Mouse (Mus musculus): Measurements from ENCODE around the gene Tmem9b. TPM values are rescaled to one million over a fixed set of nuclear protein-coding genes. Genes with fewer than 3 reads are reported as not detected.

Tmem9b gene
- polyA plus RNA-seq, 1 experiment from 2014 or later: 58.9 TPM

DNA sequence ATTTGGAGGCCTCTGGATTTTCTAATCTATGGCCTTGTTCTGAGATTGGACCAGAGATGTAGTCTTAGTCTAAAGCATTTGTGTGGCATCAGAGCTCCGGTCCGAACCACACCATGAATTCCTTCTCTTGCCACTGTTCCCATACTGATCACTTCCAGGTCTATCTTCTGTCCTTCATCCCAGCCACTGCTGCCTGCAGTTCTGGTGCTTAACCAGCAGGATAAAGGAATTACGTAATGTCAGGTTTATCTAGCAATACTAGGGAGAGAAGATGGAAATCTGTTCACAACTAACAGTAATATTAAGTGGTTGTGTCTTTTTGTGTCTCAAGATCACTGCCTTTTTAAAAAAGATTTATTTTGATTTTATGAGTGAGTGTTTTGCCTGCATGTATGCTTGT is 62.6 kb downstream of the Tmem9b start:
- ATAC-seq (replicated peaks; ENCODE audit: insufficient number of reproducible peaks, low FRiP score, low TSS enrichment): no peak
- H3K27ac ChIP-seq (ENCODE audit: low read depth, low read length): no peak overlapping the region
- no peaks in the 10 kb centered on the region for H3K36me3 ChIP-seq (ENCODE audit: control insufficient read depth, insufficient read depth, low read length)
- no peak overlapping the region for H3K4me2 ChIP-seq
- no peak overlapping the region for H3K9ac ChIP-seq (ENCODE audit: low read depth, low read length)
- no peak overlapping the region for H3K4me3 ChIP-seq (ENCODE audit: low read depth, low read length)
- peaks cover 12% of the 10 kb centered on the region; the same call in 1 of the 2 replicates for H3K4me1 ChIP-seq (ENCODE audit: control insufficient read depth, insufficient read depth, low read length)
- 78% methylated on average over 3 of the region's 3 CpGs for WGBS (ENCODE audit: insufficient replicate concordance)
- no peaks in the 10 kb centered on the region for H3K27me3 ChIP-seq (ENCODE audit: control insufficient read depth, insufficient read depth, low read length)
- no peaks in the 10 kb centered on the region for H3K9me3 ChIP-seq (replicated peaks; ENCODE audit: control insufficient read depth, low read length)

DNA sequence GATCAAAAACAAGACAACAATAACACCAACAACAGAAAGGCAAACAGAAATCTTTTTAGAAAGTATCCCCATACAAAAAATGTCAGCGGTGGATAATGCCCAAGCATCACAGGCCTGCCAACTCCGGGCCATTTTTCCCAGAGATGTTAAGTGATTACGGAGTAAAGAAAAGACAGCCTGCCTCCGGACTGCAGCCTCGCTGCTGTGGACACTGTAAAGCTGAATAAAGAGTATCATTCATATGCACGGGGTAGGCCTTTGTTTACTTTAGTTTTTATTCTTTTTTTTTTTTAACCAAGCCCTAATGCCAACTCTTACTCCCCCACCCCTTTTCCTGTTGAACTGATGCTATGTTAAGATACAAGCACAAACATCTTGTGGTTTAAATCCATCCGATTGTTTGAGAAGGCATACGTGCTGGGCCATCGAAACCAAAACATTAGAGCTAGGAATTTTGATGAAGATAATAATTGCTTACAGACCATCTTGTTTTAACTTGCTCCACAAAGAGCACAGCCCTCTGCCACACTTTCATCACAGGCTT is 66.0 kb downstream of the Tmem9b start:
- Histone ChIP-seq H3K27me3 (ENCODE audit: control insufficient read depth, insufficient read depth, low read length) (no peaks in the 10 kb centered on the region), H3K9me3 (replicated peaks; ENCODE audit: control insufficient read depth, low read length) (no peaks in the 10 kb centered on the region), H3K4me3 (ENCODE audit: low read depth, low read length) (no peak overlapping the region), H3K9ac (ENCODE audit: low read depth, low read length) (no peak overlapping the region), H3K4me2 (no peak overlapping the region), H3K36me3 (ENCODE audit: control insufficient read depth, insufficient read depth, low read length) (no peaks in the 10 kb centered on the region), H3K27ac (ENCODE audit: low read depth, low read length) (no peak overlapping the region), H3K4me1 (ENCODE audit: control insufficient read depth, insufficient read depth, low read length) (peaks cover 12% of the 10 kb centered on the region; the same call in 1 of the 2 replicates)
- ATAC-seq (replicated peaks; ENCODE audit: insufficient number of reproducible peaks, low FRiP score, low TSS enrichment): no peak
- WGBS (ENCODE audit: insufficient replicate concordance): 58% methylated on average over 9 of the region's 9 CpGs

Other genes with a start within 250 kb of the Tmem9b start
- gene Trim66, start 244.7 kb downstream of the Tmem9b start, polyA plus RNA-seq (2014; fragmentation: Nextera tagmentation; extraction: Ambion mirVana): 0.03 and 0.04 TPM in 2 replicates
- gene Rpl27a, start 233.7 kb downstream of the Tmem9b start, polyA plus RNA-seq (2014; fragmentation: Nextera tagmentation; extraction: Ambion mirVana): 88.2 and 106 TPM in 2 replicates
- gene St5, start 49.3 kb downstream of the Tmem9b start, polyA plus RNA-seq (2014; fragmentation: Nextera tagmentation; extraction: Ambion mirVana): 31.0 and 32.3 TPM in 2 replicates
- 28.2 and 31.0 TPM in 2 replicates for gene Akip1, start 49.2 kb downstream of the Tmem9b start, polyA plus RNA-seq (2014; fragmentation: Nextera tagmentation; extraction: Ambion mirVana)
- not detected in 2 replicates for gene BC051019, start 29.0 kb downstream of the Tmem9b start, polyA plus RNA-seq (2014; fragmentation: Nextera tagmentation; extraction: Ambion mirVana)
- not detected in 2 replicates for gene Ascl3, start 21.1 kb downstream of the Tmem9b start, polyA plus RNA-seq (2014; fragmentation: Nextera tagmentation; extraction: Ambion mirVana)
- gene Nrip3, start 29.1 kb upstream of the Tmem9b start, polyA plus RNA-seq (2014; fragmentation: Nextera tagmentation; extraction: Ambion mirVana): 0.62 TPM in 2 replicates
- 8.1 and 9.8 TPM in 2 replicates for gene Scube2, start 112.8 kb upstream of the Tmem9b start, polyA plus RNA-seq (2014; fragmentation: Nextera tagmentation; extraction: Ambion mirVana)
- gene Dennd5a, start 207.6 kb upstream of the Tmem9b start, polyA plus RNA-seq (2014; fragmentation: Nextera tagmentation; extraction: Ambion mirVana): 45.8 and 50.6 TPM in 2 replicates
- 56.5 and 67.3 TPM in 2 replicates for gene Tmem41b, start 234.1 kb upstream of the Tmem9b start, polyA plus RNA-seq (2014; fragmentation: Nextera tagmentation; extraction: Ambion mirVana)

Data from heart, embryonic 11.5 days (tissue).